Mouse (Mus musculus) kidney, postnatal 0 days (tissue): Measurements from ENCODE around the gene Gsto1. TPM values are rescaled to one million over a fixed set of nuclear protein-coding genes. Genes with fewer than 3 reads are reported as not detected.
A peak's percentile ranks its signal among the peaks of the same experiment; 100 is the strongest.

Experiments used
- ATAC-seq: fragments of 200-750 bp; cut with Nextera tagmentation; replicated peaks from 2 replicates; pipeline ENCODE4 v1.8.0; 2017; ENCODE audit warnings: low read depth, moderate number of reproducible peaks, moderate TSS enrichment, moderate library complexity; ENCODE audit not compliant: low FRiP score
- DNase-seq: peaks from one replicate; pipeline ENCODE4 v3.0.0-alpha.2; 2016; ENCODE audit warnings: low spot score
- H3K27ac ChIP-seq: fragments of 300-500 bp; sonication (generic); 2 replicates; pipeline ENCODE4 v1.5.1; 2014; ENCODE audit warnings: mild to moderate bottlenecking
- H3K27me3 ChIP-seq: fragments of 300-500 bp; sonication (generic); 2 replicates; pipeline ENCODE4 v1.6.1; 2014; ENCODE audit warnings: low read length, mixed read lengths; ENCODE audit not compliant: insufficient read depth
- H3K36me3 ChIP-seq: fragments of 300-500 bp; sonication (generic); 2 replicates; pipeline ENCODE4 v1.6.1; 2014; ENCODE audit warnings: low read length, mixed read lengths; ENCODE audit not compliant: insufficient read depth
- H3K4me1 ChIP-seq: fragments of 300-500 bp; sonication (generic); replicated peaks from 2 replicates; pipeline ENCODE4 v1.6.1; 2014; ENCODE audit warnings: antibody characterized with exemption, low read length, mixed read lengths; ENCODE audit not compliant: insufficient read depth
- H3K4me2 ChIP-seq: fragments of 300-500 bp; sonication (generic); 2 replicates; pipeline ENCODE4 v1.6.1; 2014; ENCODE audit warnings: mild to moderate bottlenecking, low read length, moderate library complexity, mixed read lengths
- H3K4me3 ChIP-seq: fragments of 300-500 bp; sonication (generic); replicated peaks from 2 replicates; pipeline ENCODE4 v1.5.1; 2014; ENCODE audit warnings: low read depth, low read length
- H3K9ac ChIP-seq: fragments of 300-500 bp; sonication (generic); 2 replicates; pipeline ENCODE4 v1.6.1; 2014; ENCODE audit warnings: low read depth, low read length
- H3K9me3 ChIP-seq: fragments of 300-500 bp; sonication (generic); replicated peaks from 2 replicates; pipeline ENCODE4 v1.6.1; 2016; ENCODE audit warnings: low read length, inconsistent platforms, mixed read lengths
- CTCF ChIP-seq: IDR thresholded peaks from 2 replicates; pipeline ENCODE4 v1.5.1; 2016; ENCODE audit warnings: antibody characterized with exemption, low read depth, mild to moderate bottlenecking, moderate library complexity
- WGBS: fragments of 180-500 bp; shearing (Covaris S2); extraction: QIAGEN DNeasy Blood & Tissue Kit; methylation state at CpG from one replicate; pipeline ENCODE4 v1.1.7; 2014; 5-methylcytosine and 5-hydroxymethylcytosine counted together
- polyA plus RNA-seq: library from polyadenylated mRNA; unstranded; fragments of >200 nt; fragmentation: Nextera tagmentation; extraction: Ambion mirVana; gene quantifications from 2 replicates; pipeline ENCODE4 v1.2.1, GENCODE M21; 2015

Gene Gsto1
- polyA plus RNA-seq, 1 experiment from 2014 or later = 159 TPM

GRCm38 (mm10) chr19:47853951-47854795 lies 597 bp upstream of the Gsto1 start:
- peaks cover 7% of the 10 kb centered on the region for H3K4me1 ChIP-seq
- 18% methylated on average over 13 of the region's 13 CpGs for WGBS
- H3K4me3 ChIP-seq = peak overlapping the region; percentile 48
- H3K9me3 ChIP-seq = no peaks in the 10 kb centered on the region
- H3K27me3 ChIP-seq = no peaks in the 10 kb centered on the region
- H3K27ac ChIP-seq = no peak overlapping the region
- peak; percentile 64 for DNase-seq
- peak; percentile 18; the same call in 1 of the 2 replicates for TF ChIP-seq CTCF
- no peak overlapping the region for H3K9ac ChIP-seq
- ATAC-seq = peak; percentile 67
- H3K4me2 ChIP-seq = peak overlapping the region; percentile 83
- 0 out of 2 replicates have a peak, but pooled peaks cover 5% of the 10 kb centered on the region for H3K36me3 ChIP-seq

DNA sequence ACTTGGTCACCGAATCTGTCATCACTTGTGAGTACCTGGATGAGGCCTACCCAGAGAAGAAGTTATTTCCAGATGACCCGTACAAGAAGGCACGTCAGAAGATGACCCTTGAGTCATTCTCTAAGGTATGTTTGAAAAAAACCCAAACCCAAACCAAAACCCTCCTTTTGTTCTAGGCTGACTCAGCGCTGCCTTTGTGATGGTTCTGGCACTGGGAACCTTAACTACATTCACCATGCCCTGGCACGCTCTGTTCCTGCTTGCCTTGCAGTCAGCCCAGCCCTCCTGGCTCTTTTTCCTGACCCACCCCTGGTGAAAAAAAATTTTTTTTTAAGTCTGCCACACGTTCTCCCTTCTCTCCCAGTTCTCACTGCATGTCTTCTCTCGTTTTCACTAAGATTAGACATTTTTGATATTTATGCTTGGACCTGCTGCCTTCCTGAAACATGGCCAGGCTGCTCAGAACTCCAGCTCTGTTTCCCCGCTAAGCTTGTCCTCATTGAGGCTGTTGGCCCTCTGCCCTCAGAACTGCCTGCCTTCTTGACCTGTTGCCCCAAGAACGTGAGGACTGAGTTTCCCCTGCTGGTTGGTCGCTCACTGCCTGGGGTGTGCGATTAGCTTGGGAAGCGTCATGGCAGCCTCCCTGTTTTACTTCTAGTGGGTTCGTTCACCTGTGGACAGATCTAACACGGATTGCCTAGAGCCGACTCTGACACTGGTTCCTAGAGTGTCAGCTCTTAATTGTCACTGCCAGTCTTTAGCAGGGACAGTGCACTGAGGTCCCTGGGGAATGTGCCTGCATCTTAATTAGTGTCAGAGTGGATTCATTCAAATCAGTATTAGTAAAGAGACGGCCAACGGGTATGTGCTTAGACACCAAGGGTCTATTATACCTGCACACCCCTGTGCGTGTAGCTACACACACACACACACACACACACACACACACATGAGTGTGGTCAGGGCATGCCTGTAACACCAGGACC lies 3.5 kb downstream of the Gsto1 start:
- H3K9me3 ChIP-seq = no peaks in the 10 kb centered on the region
- DNase-seq = no peak
- no peak overlapping the region for H3K4me2 ChIP-seq
- H3K36me3 ChIP-seq = peaks cover 23% of the 10 kb centered on the region; the same call in 1 of the 2 replicates
- ATAC-seq = no peak
- TF ChIP-seq CTCF = no peak
- H3K27me3 ChIP-seq = no peaks in the 10 kb centered on the region
- no peak overlapping the region for H3K27ac ChIP-seq
- 83% methylated on average over 18 of the region's 18 CpGs for WGBS
- H3K4me1 ChIP-seq = peaks cover 7% of the 10 kb centered on the region
- no peak overlapping the region for H3K4me3 ChIP-seq
- H3K9ac ChIP-seq = no peak overlapping the region

- Histone ChIP-seq H3K4me2 (no peak overlapping the region), H3K27me3 (no peaks in the 10 kb centered on the region), H3K36me3 (peaks cover 23% of the 10 kb centered on the region; the same call in 1 of the 2 replicates), H3K4me3 (no peak overlapping the region), H3K27ac (no peak overlapping the region), H3K4me1 (peaks cover 7% of the 10 kb centered on the region), H3K9ac (no peak overlapping the region), H3K9me3 (no peaks in the 10 kb centered on the region)
- no peak for DNase-seq
- TF ChIP-seq CTCF = no peak
- ATAC-seq = no peak
- WGBS = 91% methylated on average over 8 of the region's 8 CpGs
Observed at GRCm38 (mm10) chr19:47859180-47859579, 4.4 kb downstream of the Gsto1 start.

DNA sequence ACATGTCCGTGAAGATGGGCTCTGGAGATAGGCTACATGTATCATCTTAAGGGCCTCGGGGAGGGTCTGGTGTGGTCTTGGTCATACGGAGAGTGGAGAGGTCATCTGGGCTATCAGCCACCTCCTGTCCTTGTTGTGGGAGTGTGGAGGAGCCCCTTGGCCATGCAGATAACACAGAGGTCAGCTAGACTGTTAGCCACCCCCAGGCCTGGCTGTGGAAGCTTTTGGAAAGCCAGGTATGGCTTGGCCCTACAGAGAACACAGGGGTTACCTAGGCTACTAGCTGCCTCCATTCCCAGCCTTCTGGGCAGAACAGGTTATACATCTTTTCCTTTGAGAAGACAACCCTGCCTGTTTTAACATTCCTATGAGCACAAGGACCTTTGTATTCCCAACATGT lies 7.8 kb downstream of the Gsto1 start:
- no peak for TF ChIP-seq CTCF
- no peak for DNase-seq
- H3K4me1 ChIP-seq = no peaks in the 10 kb centered on the region
- H3K9me3 ChIP-seq = no peaks in the 10 kb centered on the region
- no peaks in the 10 kb centered on the region for H3K27me3 ChIP-seq
- H3K9ac ChIP-seq = no peak overlapping the region
- no peak overlapping the region for H3K4me2 ChIP-seq
- H3K27ac ChIP-seq = no peak overlapping the region
- no peak for ATAC-seq
- no peak overlapping the region for H3K4me3 ChIP-seq
- peaks cover 23% of the 10 kb centered on the region; the same call in 1 of the 2 replicates for H3K36me3 ChIP-seq
- WGBS = 97% methylated on average over 3 of the region's 3 CpGs

DNA sequence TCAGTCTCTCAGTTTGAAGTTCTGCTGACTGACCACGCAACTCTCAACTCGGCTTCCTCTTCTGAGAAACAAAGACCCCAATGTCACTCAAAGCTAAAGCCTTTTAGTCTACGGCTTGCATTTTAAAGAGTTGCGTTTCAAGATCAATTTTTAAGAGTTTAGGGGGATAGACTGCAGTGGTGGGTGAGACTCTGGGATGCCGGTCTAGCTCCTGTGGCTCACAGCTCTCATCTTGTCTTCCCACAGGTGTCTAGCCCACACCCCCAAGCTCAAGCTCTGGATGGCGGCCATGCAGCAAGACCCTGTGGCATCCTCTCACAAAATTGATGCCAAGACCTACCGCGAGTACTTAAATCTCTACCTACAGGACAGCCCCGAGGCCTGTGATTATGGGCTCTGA lies 9.3 kb downstream of the Gsto1 start:
- Histone ChIP-seq H3K9me3 (no peaks in the 10 kb centered on the region), H3K27me3 (no peaks in the 10 kb centered on the region), H3K4me1 (no peaks in the 10 kb centered on the region), H3K27ac (no peak overlapping the region), H3K36me3 (peaks cover 18% of the 10 kb centered on the region; the same call in 1 of the 2 replicates), H3K4me3 (no peak overlapping the region), H3K4me2 (no peak overlapping the region), H3K9ac (no peak overlapping the region)
- DNase-seq (no peak), ATAC-seq (no peak)
- no peak for TF ChIP-seq CTCF
- WGBS = 99% methylated on average over 9 of the region's 9 CpGs

GRCm38 (mm10) chr19:47864721-47865120 lies 10.0 kb downstream of the Gsto1 start:
- Histone ChIP-seq H3K4me2 (peak overlapping the region; percentile 96), H3K4me1 (no peaks in the 10 kb centered on the region), H3K9ac (0 out of 2 replicates have a peak overlapping the region, but pooled peaks have one; percentile 81), H3K4me3 (peak overlapping the region; percentile 55; the same call in 1 of the 2 replicates), H3K27ac (no peak overlapping the region; the same call in 1 of the 2 replicates), H3K36me3 (peaks cover 12% of the 10 kb centered on the region; the same call in 1 of the 2 replicates), H3K27me3 (no peaks in the 10 kb centered on the region), H3K9me3 (no peaks in the 10 kb centered on the region)
- no peak for ATAC-seq
- TF ChIP-seq CTCF = no peak
- 83% methylated on average over 7 of the region's 7 CpGs for WGBS
- no peak for DNase-seq
